Mouse (Mus musculus): Measurements from ENCODE around the gene Arhgap9.

- TF ChIP-seq CTCF (IDR thresholded peaks at IDR 0.05; ENCODE audit: borderline replicate concordance, control insufficient read depth, extremely low read depth, insufficient read depth, low read length, poor library complexity) (no peak), POLR2A (IDR thresholded peaks at IDR 0.05; ENCODE audit: control insufficient read depth, extremely low read depth, insufficient read depth, low read length, poor library complexity) (no peak)
These were observed 414 bp downstream of the Arhgap9 start for GRCm38 (mm10) chr10:127322178-127322577.
